Mouse (Mus musculus) limb, embryonic 14.5 days (tissue): ENCODE data around the gene Rcn3. TPM values are rescaled to one million over a fixed set of nuclear protein-coding genes. Genes with fewer than 3 reads are reported as not detected.

ENCODE experiments used
- ATAC-seq: fragments of 200-750 bp; cut with Nextera tagmentation; 2 replicates; pipeline ENCODE4 v1.8.0; 2017; ENCODE audit warnings: low read depth, moderate number of reproducible peaks, moderate TSS enrichment; ENCODE audit not compliant: low FRiP score
- DNase-seq: peaks from one replicate; pipeline ENCODE4 v3.0.0-alpha.2; 2015; ENCODE audit warnings: low spot score
- H3K27ac ChIP-seq: fragments of 300-500 bp; sonication (generic); replicated peaks from 2 replicates; pipeline ENCODE4 v1.5.1; 2014; ENCODE audit warnings: low read depth, mild to moderate bottlenecking, low read length, moderate library complexity, mixed read lengths
- H3K27me3 ChIP-seq: fragments of 300-500 bp; sonication (generic); 2 replicates; pipeline ENCODE4 v1.6.1; 2014; ENCODE audit warnings: low read length, mixed read lengths; ENCODE audit not compliant: control insufficient read depth, insufficient read depth
- H3K36me3 ChIP-seq: fragments of 300-500 bp; sonication (generic); 2 replicates; pipeline ENCODE4 v1.6.1; 2014; ENCODE audit warnings: mild to moderate bottlenecking, low read length, moderate library complexity, mixed read lengths; ENCODE audit not compliant: control insufficient read depth, insufficient read depth
- H3K4me1 ChIP-seq: fragments of 300-500 bp; sonication (generic); 2 replicates; pipeline ENCODE4 v1.6.1; 2014; ENCODE audit warnings: antibody characterized with exemption, low read length, mixed read lengths; ENCODE audit not compliant: control insufficient read depth, insufficient read depth
- H3K4me2 ChIP-seq: fragments of 300-500 bp; sonication (generic); replicated peaks from 2 replicates; pipeline ENCODE4 v1.6.1; 2014; ENCODE audit warnings: low read depth, mild to moderate bottlenecking, low read length, moderate library complexity; ENCODE audit not compliant: severe bottlenecking
- H3K4me3 ChIP-seq: fragments of 300-500 bp; sonication (generic); replicated peaks from 2 replicates; pipeline ENCODE4 v1.5.1; 2014; ENCODE audit warnings: low read length
- H3K9ac ChIP-seq: fragments of 300-500 bp; sonication (generic); 2 replicates; pipeline ENCODE4 v1.6.1; 2014; ENCODE audit warnings: mild to moderate bottlenecking, low read depth, low read length, moderate library complexity; ENCODE audit not compliant: severe bottlenecking
- H3K9me3 ChIP-seq: fragments of 300-500 bp; sonication (generic); 2 replicates; pipeline ENCODE4 v1.6.1; 2016; ENCODE audit warnings: low read length; ENCODE audit not compliant: control insufficient read depth
- POLR2A ChIP-seq: fragments of 200-500 bp; IDR thresholded peaks from 2 replicates; pipeline ENCODE4 v1.8.0; 2012; ENCODE audit warnings: inconsistent platforms, mild to moderate bottlenecking, moderate library complexity, borderline replicate concordance; ENCODE audit not compliant: insufficient read depth, insufficient read length; ENCODE audit errors: extremely low read depth
- WGBS: fragments of 180-500 bp; shearing (Covaris S2); extraction: QIAGEN DNeasy Blood & Tissue Kit; methylation state at CpG from one replicate; pipeline ENCODE4 v1.1.7; 2014; 5-methylcytosine and 5-hydroxymethylcytosine counted together
- microRNA counts: library from miRNA; unstranded; fragments of <30 nt; microRNA quantifications from one replicate; lab custom pipeline; 2016
- microRNA-seq: library from miRNA; unstranded; fragments of <30 nt; microRNA quantifications from one replicate; pipeline ENCODE4, GENCODE M21; 2016
- polyA plus RNA-seq, 2 experiments: library from polyadenylated mRNA; depleted of rRNA in 1 of 2; stranded (reverse) in 1 of 2; unstranded in 1 of 2; fragments of >200 nt; fragmentation: Nextera tagmentation in 1 of 2; extraction: Ambion mirVana in 1 of 2; gene quantifications; 2 replicates each; pipeline versions ENCODE4 v1.2.1 to v1.2.3; 2012 to 2014

The Rcn3 gene
- polyA plus RNA-seq, 2 experiments = 577 to 679 TPM

DNA sequence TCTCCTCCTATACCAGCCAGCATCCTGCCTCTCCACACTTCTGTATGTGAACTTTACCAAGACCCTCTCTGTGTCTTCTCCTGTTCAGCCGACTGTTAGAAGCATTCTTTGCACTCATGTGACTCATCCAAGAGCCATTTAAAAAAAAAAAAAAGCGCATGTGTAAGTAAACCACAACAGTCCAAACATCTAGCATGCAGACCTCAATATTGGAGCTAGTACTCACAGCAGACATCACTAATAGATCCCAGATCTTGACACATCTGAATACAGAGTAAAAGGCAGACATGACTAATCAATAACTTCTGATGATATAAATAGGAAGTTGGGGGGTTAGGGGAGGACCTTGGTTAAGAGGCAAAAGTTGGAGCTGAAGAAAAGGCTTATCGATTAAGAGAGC, 56.4 kb downstream of the Rcn3 start:
- H3K4me1 ChIP-seq = no peaks in the 10 kb centered on the region
- H3K9ac ChIP-seq = no peak overlapping the region
- ATAC-seq = no peak
- no peaks in the 10 kb centered on the region for H3K9me3 ChIP-seq
- H3K36me3 ChIP-seq = peaks cover 98% of the 10 kb centered on the region
- 96% methylated on average over 3 of the region's 3 CpGs for WGBS
- H3K27ac ChIP-seq = no peak overlapping the region
- TF ChIP-seq POLR2A = no peak
- no peak overlapping the region for H3K4me3 ChIP-seq
- no peak for DNase-seq
- no peaks in the 10 kb centered on the region for H3K27me3 ChIP-seq
- H3K4me2 ChIP-seq = no peak overlapping the region

DNA sequence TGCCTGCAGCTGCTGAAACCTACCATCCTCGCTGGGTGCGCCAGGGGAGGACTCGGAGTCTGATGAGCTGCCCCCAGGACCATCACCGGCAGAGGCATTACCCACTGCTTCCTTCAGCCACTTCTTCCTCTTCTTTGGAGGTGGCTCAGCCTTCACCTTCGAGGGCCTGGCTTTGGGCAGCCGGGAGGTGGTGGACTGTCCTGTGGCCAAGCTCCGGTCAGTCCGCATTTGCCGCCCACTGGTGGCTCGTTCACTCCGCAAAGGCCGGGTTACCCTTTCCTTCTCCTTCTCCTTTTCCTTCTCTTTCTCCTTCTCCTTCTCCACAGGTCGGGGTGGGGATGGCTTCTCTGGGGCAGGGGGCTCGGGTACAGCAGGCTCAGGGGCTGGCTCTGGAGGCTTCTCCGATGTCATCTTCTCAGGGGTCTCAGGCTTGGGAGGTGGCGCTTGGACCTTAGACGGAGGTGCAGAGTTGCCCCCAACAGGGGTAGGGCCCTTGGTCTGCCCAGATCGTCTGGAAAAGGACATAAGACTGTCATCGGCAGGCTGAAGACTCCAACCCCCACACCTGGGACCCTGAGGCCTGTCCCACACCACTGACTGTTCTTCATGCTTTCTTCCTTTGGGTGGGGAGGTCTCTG, 58.2 kb downstream of the Rcn3 start:
- no peak overlapping the region for H3K27ac ChIP-seq
- ATAC-seq (no peak), DNase-seq (no peak)
- peaks cover 98% of the 10 kb centered on the region for H3K36me3 ChIP-seq
- no peak overlapping the region for H3K9ac ChIP-seq
- H3K4me2 ChIP-seq = no peak overlapping the region
- H3K4me1 ChIP-seq = no peaks in the 10 kb centered on the region
- no peak for TF ChIP-seq POLR2A
- no peaks in the 10 kb centered on the region for H3K9me3 ChIP-seq
- H3K4me3 ChIP-seq = no peak overlapping the region
- WGBS = 94% methylated on average over 19 of the region's 19 CpGs
- no peaks in the 10 kb centered on the region for H3K27me3 ChIP-seq

MicroRNAs within 50 kb of the gene (microRNA counts, 519-probe panel; counts per million panel counts)
- 2,516 counts per million, percentile 42 among the panel's probes with 10 or more counts for microRNA mmu-miR-150 (lab: Ali Mortazavi, UCI)

Small RNA genes lying within 50 kb of the gene (microRNA-seq; reads per million reads assigned to microRNA genes)
- gene Mir150 (12.1 reads per million, percentile 23 among the genes with 10 or more reads in this experiment), gene Mir5121 (18.5 reads per million, percentile 29 among the genes with 10 or more reads in this experiment)

Other genes starting within 250 kb of the Rcn3 start
Only the 30 nearest of the 35 such genes appear.
- 751 and 1,065 TPM in 2 replicates for gene Ptov1, start 222.4 kb downstream of the Rcn3 start, polyA plus RNA-seq (2012; rRNA removed)
- gene Ptov1, start 222.4 kb downstream of the Rcn3 start, polyA plus RNA-seq (2014; fragmentation: Nextera tagmentation; extraction: Ambion mirVana) = 471 and 513 TPM in 2 replicates
- 142 and 181 TPM in 2 replicates for gene Med25, start 199.5 kb downstream of the Rcn3 start, polyA plus RNA-seq (2012; rRNA removed)
- gene Med25, start 199.5 kb downstream of the Rcn3 start, polyA plus RNA-seq (2014; fragmentation: Nextera tagmentation; extraction: Ambion mirVana) = 69.1 and 73.5 TPM in 2 replicates
- 48.7 and 72.6 TPM in 2 replicates for gene Fuz, start 196.1 kb downstream of the Rcn3 start, polyA plus RNA-seq (2012; rRNA removed)
- 21.7 and 25.0 TPM in 2 replicates for gene Fuz, start 196.1 kb downstream of the Rcn3 start, polyA plus RNA-seq (2014; fragmentation: Nextera tagmentation; extraction: Ambion mirVana)
- 113 and 141 TPM in 2 replicates for gene Ap2a1, start 162.7 kb downstream of the Rcn3 start, polyA plus RNA-seq (2012; rRNA removed)
- 72.2 and 75.7 TPM in 2 replicates for gene Ap2a1, start 162.7 kb downstream of the Rcn3 start, polyA plus RNA-seq (2014; fragmentation: Nextera tagmentation; extraction: Ambion mirVana)
- 0.05 TPM in 1 of 2 replicates, not detected in the other for gene Tsks, start 149.0 kb downstream of the Rcn3 start, polyA plus RNA-seq (2012; rRNA removed)
- 0.14 TPM in 1 of 2 replicates, not detected in the other for gene Tsks, start 149.0 kb downstream of the Rcn3 start, polyA plus RNA-seq (2014; fragmentation: Nextera tagmentation; extraction: Ambion mirVana)
- 78.9 and 115 TPM in 2 replicates for gene Cpt1c, start 117.4 kb downstream of the Rcn3 start, polyA plus RNA-seq (2012; rRNA removed)
- gene Cpt1c, start 117.4 kb downstream of the Rcn3 start, polyA plus RNA-seq (2014; fragmentation: Nextera tagmentation; extraction: Ambion mirVana) = 26.3 and 33.6 TPM in 2 replicates
- 607 and 720 TPM in 2 replicates for gene Prmt1, start 105.7 kb downstream of the Rcn3 start, polyA plus RNA-seq (2012; rRNA removed)
- 166 and 187 TPM in 2 replicates for gene Prmt1, start 105.7 kb downstream of the Rcn3 start, polyA plus RNA-seq (2014; fragmentation: Nextera tagmentation; extraction: Ambion mirVana)
- gene Irf3, start 94.6 kb downstream of the Rcn3 start, polyA plus RNA-seq (2012; rRNA removed) = 142 and 168 TPM in 2 replicates
- gene Irf3, start 94.6 kb downstream of the Rcn3 start, polyA plus RNA-seq (2014; fragmentation: Nextera tagmentation; extraction: Ambion mirVana) = 92.5 and 92.7 TPM in 2 replicates
- 81.3 and 104 TPM in 2 replicates for gene Bcl2l12, start 93.5 kb downstream of the Rcn3 start, polyA plus RNA-seq (2012; rRNA removed)
- 54.9 and 62.9 TPM in 2 replicates for gene Bcl2l12, start 93.5 kb downstream of the Rcn3 start, polyA plus RNA-seq (2014; fragmentation: Nextera tagmentation; extraction: Ambion mirVana)
- gene Scaf1, start 75.9 kb downstream of the Rcn3 start, polyA plus RNA-seq (2012; rRNA removed) = 114 and 135 TPM in 2 replicates
- 50.7 and 58.3 TPM in 2 replicates for gene Scaf1, start 75.9 kb downstream of the Rcn3 start, polyA plus RNA-seq (2014; fragmentation: Nextera tagmentation; extraction: Ambion mirVana)
- 53.8 and 60.9 TPM in 2 replicates for gene Rras, start 74.3 kb downstream of the Rcn3 start, polyA plus RNA-seq (2012; rRNA removed)
- gene Rras, start 74.3 kb downstream of the Rcn3 start, polyA plus RNA-seq (2014; fragmentation: Nextera tagmentation; extraction: Ambion mirVana) = 42.8 and 43.7 TPM in 2 replicates
- gene Prr12, start 39.3 kb downstream of the Rcn3 start, polyA plus RNA-seq (2012; rRNA removed) = 25.2 and 26.8 TPM in 2 replicates
- gene Prr12, start 39.3 kb downstream of the Rcn3 start, polyA plus RNA-seq (2014; fragmentation: Nextera tagmentation; extraction: Ambion mirVana) = 16.0 and 19.6 TPM in 2 replicates
- gene Nosip, start 29.8 kb downstream of the Rcn3 start, polyA plus RNA-seq (2012; rRNA removed) = 82.7 and 86.8 TPM in 2 replicates
- 68.1 and 69.6 TPM in 2 replicates for gene Nosip, start 29.8 kb downstream of the Rcn3 start, polyA plus RNA-seq (2014; fragmentation: Nextera tagmentation; extraction: Ambion mirVana)
- 50.4 and 54.1 TPM in 2 replicates for gene Prrg2, start 29.5 kb downstream of the Rcn3 start, polyA plus RNA-seq (2012; rRNA removed)
- gene Prrg2, start 29.5 kb downstream of the Rcn3 start, polyA plus RNA-seq (2014; fragmentation: Nextera tagmentation; extraction: Ambion mirVana) = 18.6 and 21.4 TPM in 2 replicates
- gene Fcgrt, start 11.6 kb upstream of the Rcn3 start, polyA plus RNA-seq (2012; rRNA removed) = 56.1 and 64.6 TPM in 2 replicates
- 88.4 and 89.0 TPM in 2 replicates for gene Fcgrt, start 11.6 kb upstream of the Rcn3 start, polyA plus RNA-seq (2014; fragmentation: Nextera tagmentation; extraction: Ambion mirVana)
- 563 and 814 TPM in 2 replicates for gene Rps11, start 32.2 kb upstream of the Rcn3 start, polyA plus RNA-seq (2012; rRNA removed)
- 1,719 and 1,751 TPM in 2 replicates for gene Rps11, start 32.2 kb upstream of the Rcn3 start, polyA plus RNA-seq (2014; fragmentation: Nextera tagmentation; extraction: Ambion mirVana)
- 3,691 and 3,912 TPM in 2 replicates for gene Rpl13a, start 36.5 kb upstream of the Rcn3 start, polyA plus RNA-seq (2012; rRNA removed)
- 1,718 and 1,777 TPM in 2 replicates for gene Rpl13a, start 36.5 kb upstream of the Rcn3 start, polyA plus RNA-seq (2014; fragmentation: Nextera tagmentation; extraction: Ambion mirVana)
- 0.31 TPM in 1 of 2 replicates, not detected in the other for gene Gm45713, start 44.0 kb upstream of the Rcn3 start, polyA plus RNA-seq (2012; rRNA removed)
- gene Gm45713, start 44.0 kb upstream of the Rcn3 start, polyA plus RNA-seq (2014; fragmentation: Nextera tagmentation; extraction: Ambion mirVana) = 0.39 and 1.4 TPM in 2 replicates
- 12.4 and 18.6 TPM in 2 replicates for gene Flt3l, start 44.2 kb upstream of the Rcn3 start, polyA plus RNA-seq (2012; rRNA removed)
- 2.2 and 3.3 TPM in 2 replicates for gene Flt3l, start 44.2 kb upstream of the Rcn3 start, polyA plus RNA-seq (2014; fragmentation: Nextera tagmentation; extraction: Ambion mirVana)
- 115 and 118 TPM in 2 replicates for gene Pih1d1, start 62.1 kb upstream of the Rcn3 start, polyA plus RNA-seq (2012; rRNA removed)
- 86.4 and 87.3 TPM in 2 replicates for gene Pih1d1, start 62.1 kb upstream of the Rcn3 start, polyA plus RNA-seq (2014; fragmentation: Nextera tagmentation; extraction: Ambion mirVana)
- 45.6 and 67.3 TPM in 2 replicates for gene Aldh16a1, start 62.4 kb upstream of the Rcn3 start, polyA plus RNA-seq (2012; rRNA removed)
- gene Aldh16a1, start 62.4 kb upstream of the Rcn3 start, polyA plus RNA-seq (2014; fragmentation: Nextera tagmentation; extraction: Ambion mirVana) = 40.0 and 47.7 TPM in 2 replicates
- 0.40 and 0.58 TPM in 2 replicates for gene Slc17a7, start 71.7 kb upstream of the Rcn3 start, polyA plus RNA-seq (2012; rRNA removed)
- 0.17 and 0.18 TPM in 2 replicates for gene Slc17a7, start 71.7 kb upstream of the Rcn3 start, polyA plus RNA-seq (2014; fragmentation: Nextera tagmentation; extraction: Ambion mirVana)
- 0.09 and 0.27 TPM in 2 replicates for gene Gfy, start 87.3 kb upstream of the Rcn3 start, polyA plus RNA-seq (2012; rRNA removed)
- not detected in 2 replicates for gene Gfy, start 87.3 kb upstream of the Rcn3 start, polyA plus RNA-seq (2014; fragmentation: Nextera tagmentation; extraction: Ambion mirVana)
- gene Pth2, start 88.8 kb upstream of the Rcn3 start, polyA plus RNA-seq (2012; rRNA removed) = not detected in 2 replicates
- not detected in 2 replicates for gene Pth2, start 88.8 kb upstream of the Rcn3 start, polyA plus RNA-seq (2014; fragmentation: Nextera tagmentation; extraction: Ambion mirVana)
- 1.4 and 1.5 TPM in 2 replicates for gene Ccdc155, start 112.7 kb upstream of the Rcn3 start, polyA plus RNA-seq (2012; rRNA removed)
- gene Ccdc155, start 112.7 kb upstream of the Rcn3 start, polyA plus RNA-seq (2014; fragmentation: Nextera tagmentation; extraction: Ambion mirVana) = 0.79 and 1.2 TPM in 2 replicates
- gene Dkkl1, start 119.9 kb upstream of the Rcn3 start, polyA plus RNA-seq (2012; rRNA removed) = 3.0 and 4.8 TPM in 2 replicates
- gene Dkkl1, start 119.9 kb upstream of the Rcn3 start, polyA plus RNA-seq (2014; fragmentation: Nextera tagmentation; extraction: Ambion mirVana) = 9.0 and 14.8 TPM in 2 replicates
- gene Tead2, start 123.5 kb upstream of the Rcn3 start, polyA plus RNA-seq (2012; rRNA removed) = 450 and 560 TPM in 2 replicates
- 143 and 168 TPM in 2 replicates for gene Tead2, start 123.5 kb upstream of the Rcn3 start, polyA plus RNA-seq (2014; fragmentation: Nextera tagmentation; extraction: Ambion mirVana)
- 4.9 and 6.0 TPM in 2 replicates for gene Cd37, start 146.9 kb upstream of the Rcn3 start, polyA plus RNA-seq (2012; rRNA removed)
- 2.6 and 3.7 TPM in 2 replicates for gene Cd37, start 146.9 kb upstream of the Rcn3 start, polyA plus RNA-seq (2014; fragmentation: Nextera tagmentation; extraction: Ambion mirVana)
- gene Slc6a16, start 148.9 kb upstream of the Rcn3 start, polyA plus RNA-seq (2012; rRNA removed) = 0.18 and 0.29 TPM in 2 replicates
- gene Slc6a16, start 148.9 kb upstream of the Rcn3 start, polyA plus RNA-seq (2014; fragmentation: Nextera tagmentation; extraction: Ambion mirVana) = 0.21 TPM in 1 of 2 replicates, not detected in the other
- gene Slc6a21, start 185.3 kb upstream of the Rcn3 start, polyA plus RNA-seq (2012; rRNA removed) = not detected in 2 replicates
- not detected in 2 replicates for gene Slc6a21, start 185.3 kb upstream of the Rcn3 start, polyA plus RNA-seq (2014; fragmentation: Nextera tagmentation; extraction: Ambion mirVana)